Mouse (Mus musculus): ENCODE results near the gene 1700001C19Rik. TPM values are rescaled to one million over a fixed set of nuclear protein-coding genes. Genes with fewer than 3 reads are reported as not detected.
"Not testable (repeated sequence)": the region's sequence is repeated elsewhere in the genome, so short reads cannot be mapped to it uniquely, and the experiment has no call there.

Gene 1700001C19Rik
- polyA plus RNA-seq, 1 experiment from 2014 or later = 1.5 TPM

- DNase-seq (ENCODE audit: low read depth, low spot score) (no peak), ATAC-seq (no peak)
- no peaks in the 10 kb centered on the region for H3K27me3 ChIP-seq
- ChIA-PET POLR2A (no interaction called here), CTCF (no interaction called here)
- in situ Hi-C loops (cut with MboI; ENCODE audit: low pct_unique_long_range_greater_than_20kb) = no loop called here
- no peak for TF ChIP-seq CTCF (IDR thresholded peaks at IDR 0.05)
Observed at GRCm38 (mm10) chr17:47438611-47439010, 1.4 kb upstream of the 1700001C19Rik start.

- TF ChIP-seq CTCF (IDR thresholded peaks at IDR 0.05) = no peak
- H3K27me3 ChIP-seq = no peaks in the 10 kb centered on the region
- ATAC-seq = no peak
- DNase-seq (ENCODE audit: low read depth, low spot score) = no peak
- CTCF ChIA-PET = no interaction called here
- in situ Hi-C loops (cut with MboI; ENCODE audit: low pct_unique_long_range_greater_than_20kb) = no loop called here
- POLR2A ChIA-PET = no interaction called here
Observed at GRCm38 (mm10) chr17:47436156-47436906, 845 bp downstream of the 1700001C19Rik start, which contains the start of gene AI661453. Gene AI661453 (plus strand): TSS chr17:47436615.

- ChIA-PET POLR2A (no interaction called here), CTCF (no interaction called here)
- ATAC-seq = no peak
- no peaks in the 10 kb centered on the region for H3K27me3 ChIP-seq
- in situ Hi-C loops (cut with MboI; ENCODE audit: low pct_unique_long_range_greater_than_20kb) = no loop called here
- DNase-seq (ENCODE audit: low read depth, low spot score) = no peak
- no peak for TF ChIP-seq CTCF (IDR thresholded peaks at IDR 0.05)
Observed at GRCm38 (mm10) chr17:47430815-47431214, 6.4 kb downstream of the 1700001C19Rik start.

- CTCF ChIA-PET = no interaction called here
- ATAC-seq = no peak
Observed at GRCm38 (mm10) chr17:47428831-47429304, 8.3 kb downstream of the 1700001C19Rik start.

GRCm38 (mm10) chr17:47427316-47427715, 9.9 kb downstream of the 1700001C19Rik start:
- ATAC-seq (no peak), DNase-seq (ENCODE audit: low read depth, low spot score) (no peak)
- ChIA-PET POLR2A (no interaction called here), CTCF (interaction anchor here (1.3 to 1.5 kb wide), 2 partner anchors 8 to 32 kb away, joined by 4 read pairs; no protein-coding TSS in a partner anchor)
- no peak for TF ChIP-seq CTCF (IDR thresholded peaks at IDR 0.05)
- H3K27me3 ChIP-seq = no peaks in the 10 kb centered on the region
- in situ Hi-C loops (cut with MboI; ENCODE audit: low pct_unique_long_range_greater_than_20kb) = no loop called here

More at GRCm38 (mm10) chr17:47428831-47429304, 8.3 kb downstream of the 1700001C19Rik start:
- DNase-seq (ENCODE audit: low read depth, low spot score) = no peak
- H3K27me3 ChIP-seq = no peaks in the 10 kb centered on the region
- in situ Hi-C loops (cut with MboI; ENCODE audit: low pct_unique_long_range_greater_than_20kb) = no loop called here
- POLR2A ChIA-PET = no interaction called here
- TF ChIP-seq CTCF (IDR thresholded peaks at IDR 0.05) = no peak

GRCm38 (mm10) chr17:47424186-47424585, 13.0 kb downstream of the 1700001C19Rik start:
- in situ Hi-C loops (cut with MboI; ENCODE audit: low pct_unique_long_range_greater_than_20kb) = no loop called here
- no peak for TF ChIP-seq CTCF (IDR thresholded peaks at IDR 0.05)
- H3K27me3 ChIP-seq = no peaks in the 10 kb centered on the region
- POLR2A ChIA-PET = no interaction called here
- CTCF ChIA-PET = interaction anchor here (1.8 kb wide), 1 partner anchor 58 kb away, joined by 5 read pairs; no protein-coding TSS in a partner anchor
- ATAC-seq (no peak), DNase-seq (ENCODE audit: low read depth, low spot score) (no peak)

- ATAC-seq; DNase-seq (ENCODE audit: low read depth, low spot score); in situ Hi-C loops (cut with MboI; ENCODE audit: low pct_unique_long_range_greater_than_20kb); CTCF ChIA-PET; H3K27me3 ChIP-seq; POLR2A ChIA-PET: not testable (repeated sequence)
Observed at GRCm38 (mm10) chr17:47422616-47423015, 14.6 kb downstream of the 1700001C19Rik start.

GRCm38 (mm10) chr17:47421566-47421965, 15.6 kb downstream of the 1700001C19Rik start:
- ATAC-seq (no peak), DNase-seq (ENCODE audit: low read depth, low spot score) (no peak)
- TF ChIP-seq CTCF (IDR thresholded peaks at IDR 0.05) = no peak
- in situ Hi-C loops (cut with MboI; ENCODE audit: low pct_unique_long_range_greater_than_20kb) = no loop called here
- ChIA-PET POLR2A (no interaction called here), CTCF (no interaction called here)
- H3K27me3 ChIP-seq = no peaks in the 10 kb centered on the region

- POLR2A ChIA-PET = no interaction called here
- H3K27me3 ChIP-seq = no peaks in the 10 kb centered on the region
- no peak for DNase-seq (ENCODE audit: low read depth, low spot score)
- CTCF ChIA-PET = interaction anchor here (1.0 to 1.6 kb wide), 2 partner anchors 12 to 13 kb away, joined by 3 to 5 read pairs; no protein-coding TSS in a partner anchor
- no peak for TF ChIP-seq CTCF (IDR thresholded peaks at IDR 0.05)
- no peak for ATAC-seq
- in situ Hi-C loops (cut with MboI; ENCODE audit: low pct_unique_long_range_greater_than_20kb) = no loop called here
Observed at GRCm38 (mm10) chr17:47420195-47420594, 17.0 kb downstream of the 1700001C19Rik start.

GRCm38 (mm10) chr17:47409897-47410861, 27.0 kb downstream of the 1700001C19Rik start:
- CTCF ChIA-PET = interaction anchor here (1.0 to 1.2 kb wide), 4 partner anchors 9 to 72 kb away, joined by 3 to 4 read pairs (median 3); partner anchors contain the start of gene Guca1a
- in situ Hi-C loops (cut with MboI; ENCODE audit: low pct_unique_long_range_greater_than_20kb) = loop anchor here (5.0 kb wide), 1 partner anchor 72 kb away; no protein-coding TSS in a partner anchor
- DNase-seq (ENCODE audit: low read depth, low spot score); ATAC-seq; POLR2A ChIA-PET; H3K27me3 ChIP-seq: not testable (repeated sequence)

Data from Patski (cell line).